Mouse (Mus musculus): Measurements from ENCODE around the gene Trim68. TPM values are rescaled to one million over a fixed set of nuclear protein-coding genes. Genes with fewer than 3 reads are reported as not detected.
A peak's percentile ranks its signal among the peaks of the same experiment; 100 is the strongest.
"Not testable (repeated sequence)": the region's sequence is repeated elsewhere in the genome, so short reads cannot be mapped to it uniquely, and the experiment has no call there.

The Trim68 gene
- polyA plus RNA-seq (2012; rRNA removed): 37.4 and 42.2 TPM in 2 replicates

GRCm38 (mm10) chr7:102686944-102687501 lies at the start of gene Trim68:
Gene Trim68, minus strand, starts transcription at chr7:102687327.
- DNase-seq (ENCODE audit: low read depth): peak; percentile 63

DNA sequence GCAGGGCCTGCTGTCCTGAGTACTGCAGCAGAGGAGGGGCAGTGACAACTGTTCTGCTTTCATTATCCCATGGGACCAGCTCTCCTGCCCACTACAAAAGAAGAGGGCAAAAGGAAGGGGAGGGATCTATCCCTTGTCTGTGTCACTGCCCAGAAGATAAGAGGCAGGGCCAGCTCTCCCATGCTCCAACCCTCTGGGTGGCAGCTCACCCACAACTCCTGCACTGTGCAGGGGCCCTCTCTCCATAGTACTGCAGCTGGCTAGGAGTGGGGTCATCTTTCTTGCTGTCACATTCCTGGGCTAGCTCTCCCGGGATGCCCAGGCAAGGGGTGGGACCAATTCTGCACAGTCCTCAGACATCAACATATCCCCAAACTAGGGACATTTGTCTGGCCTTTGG lies 46.7 kb upstream of the Trim68 start:
- DNase-seq (ENCODE audit: low read depth): no peak

DNA sequence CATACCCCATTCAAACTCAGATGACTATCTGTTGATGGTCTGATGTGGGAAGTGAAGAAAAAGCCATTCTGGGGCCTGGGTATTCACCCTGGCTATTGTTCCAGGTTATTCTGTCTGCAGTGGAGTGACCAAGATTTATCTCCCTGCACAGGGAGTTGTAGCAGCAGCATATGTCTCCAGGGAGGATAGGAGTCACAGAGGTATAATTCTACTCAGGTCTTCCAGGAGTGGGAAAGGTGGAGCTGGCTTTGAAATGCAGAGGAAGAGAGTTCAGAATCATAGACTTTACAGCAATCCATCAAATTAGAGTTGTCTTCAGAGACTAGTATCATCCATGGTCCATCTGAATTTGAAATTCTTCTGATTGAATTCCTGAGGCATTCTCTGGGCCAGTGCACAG lies 40.3 kb upstream of the Trim68 start, which contains the start of gene Olfr559:
Olfr559 (minus strand) TSS at position 101 of the 400 bp plus-strand sequence.
- DNase-seq (ENCODE audit: low read depth): no peak

GRCm38 (mm10) chr7:102718970-102719369 lies 31.8 kb upstream of the Trim68 start, which contains the start of gene Olfr33:
Gene Olfr33, minus strand, starts transcription at chr7:102719070.
- no peak for DNase-seq (ENCODE audit: low read depth)

GRCm38 (mm10) chr7:102701915-102702314 lies 14.8 kb upstream of the Trim68 start, which contains the start of gene Olfr558:
Gene Olfr558, plus strand, starts transcription at chr7:102702215.
- no peak for DNase-seq (ENCODE audit: low read depth)

- DNase-seq (ENCODE audit: low read depth): no peak
These were observed 11.3 kb upstream of the Trim68 start for GRCm38 (mm10) chr7:102698461-102698860.

- no peak for DNase-seq (ENCODE audit: low read depth)
These were observed 8.4 kb upstream of the Trim68 start, which contains the start of gene Olfr557 for GRCm38 (mm10) chr7:102695358-102696125. Gene Olfr557, plus strand, starts transcription at chr7:102695910.

DNA sequence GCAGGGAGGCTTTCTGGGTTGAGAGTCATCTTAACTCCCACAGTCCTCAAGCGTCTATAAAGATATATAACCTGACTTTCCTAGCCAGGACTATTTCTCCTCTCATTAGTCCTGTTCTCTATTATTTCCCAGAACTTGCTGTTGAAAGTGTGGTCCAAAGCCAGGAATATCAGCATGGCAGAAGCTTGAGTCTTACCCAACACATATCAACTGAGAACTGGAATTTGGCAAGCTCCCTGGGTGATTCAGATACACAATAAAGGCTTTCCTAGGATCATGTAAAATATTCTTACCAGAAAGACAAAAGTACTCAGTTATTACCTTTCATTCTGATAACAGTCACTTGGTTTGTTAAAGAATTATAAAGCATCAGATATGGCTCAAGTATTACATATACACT lies 5.2 kb downstream of the Trim68 start:
- DNase-seq (ENCODE audit: low read depth): no peak

DNA sequence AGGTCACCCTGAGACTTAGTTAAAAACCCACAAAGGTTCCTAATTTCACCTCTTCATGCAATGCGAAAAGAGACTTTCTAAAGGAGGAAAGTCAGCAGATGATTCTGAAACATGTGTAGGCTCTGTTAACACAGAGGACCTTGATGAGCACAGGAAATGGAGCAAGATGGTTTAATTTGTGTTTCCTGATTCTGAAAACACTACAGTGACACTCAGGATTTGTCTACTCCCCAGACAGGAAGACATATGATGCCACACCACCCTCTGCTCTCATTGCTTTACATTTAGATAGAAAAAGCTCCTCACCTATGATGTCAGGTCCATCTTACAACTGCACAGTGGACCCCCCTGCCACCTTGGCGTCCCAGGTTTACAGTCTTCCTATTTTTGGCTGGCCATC lies 10.9 kb downstream of the Trim68 start:
- no peak for DNase-seq (ENCODE audit: low read depth)

- DNase-seq (ENCODE audit: low read depth): no peak
These were observed 21.7 kb downstream of the Trim68 start for GRCm38 (mm10) chr7:102665378-102665777.

DNA sequence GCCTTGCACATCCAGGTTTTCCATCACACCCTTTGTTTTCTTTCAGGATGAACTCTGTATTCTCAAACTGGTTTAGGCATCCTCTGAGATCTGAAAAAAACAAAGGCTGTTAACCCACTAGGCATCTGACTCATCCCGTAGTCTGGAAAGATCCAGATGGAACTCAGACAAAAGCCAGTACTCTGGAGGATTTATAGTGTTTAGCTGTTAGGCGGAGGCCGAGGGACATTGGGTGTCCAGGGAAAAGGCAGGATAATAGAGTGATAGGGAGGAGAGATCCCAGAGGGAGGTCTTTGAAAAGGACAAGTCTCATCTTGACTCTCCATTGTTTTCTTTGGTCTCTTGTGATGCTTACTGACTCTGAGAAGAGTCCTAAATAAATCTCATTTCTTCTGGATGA lies 22.5 kb downstream of the Trim68 start, which contains the start of gene Olfr556:
Olfr556 (plus strand) TSS at position 301 of the 400 bp plus-strand sequence.
- DNase-seq (ENCODE audit: low read depth): no peak

DNA sequence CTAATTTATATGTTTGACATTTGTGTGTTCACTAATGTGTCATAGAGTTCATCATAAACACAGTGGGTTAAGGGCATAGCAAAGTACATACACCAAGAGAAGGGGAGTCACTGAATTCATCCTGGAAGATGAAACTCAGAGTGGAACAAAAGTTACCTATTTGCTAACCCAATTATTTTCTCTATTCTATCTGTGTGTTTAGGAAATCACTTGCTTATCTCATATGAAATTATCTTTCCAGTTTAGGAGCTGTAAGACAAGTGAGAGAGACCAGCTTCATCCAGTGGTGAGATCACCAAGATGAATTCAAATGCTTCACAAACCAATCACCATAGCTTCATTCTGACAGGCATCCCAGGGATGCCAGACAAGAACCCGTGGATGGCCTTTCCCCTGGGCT lies 28.6 kb downstream of the Trim68 start, which contains the start of gene Olfr555:
Olfr555 (plus strand) TSS at position 301 of the 400 bp plus-strand sequence.
- no peak for DNase-seq (ENCODE audit: low read depth)

- not testable (repeated sequence) for DNase-seq (ENCODE audit: low read depth)
These were observed 42.2 kb downstream of the Trim68 start for GRCm38 (mm10) chr7:102644945-102645344.

GRCm38 (mm10) chr7:102638132-102638531 lies 49.0 kb downstream of the Trim68 start, which contains the start of gene Olfr554:
Gene Olfr554, plus strand, starts transcription at chr7:102638432.
- DNase-seq (ENCODE audit: low read depth): no peak

DNA sequence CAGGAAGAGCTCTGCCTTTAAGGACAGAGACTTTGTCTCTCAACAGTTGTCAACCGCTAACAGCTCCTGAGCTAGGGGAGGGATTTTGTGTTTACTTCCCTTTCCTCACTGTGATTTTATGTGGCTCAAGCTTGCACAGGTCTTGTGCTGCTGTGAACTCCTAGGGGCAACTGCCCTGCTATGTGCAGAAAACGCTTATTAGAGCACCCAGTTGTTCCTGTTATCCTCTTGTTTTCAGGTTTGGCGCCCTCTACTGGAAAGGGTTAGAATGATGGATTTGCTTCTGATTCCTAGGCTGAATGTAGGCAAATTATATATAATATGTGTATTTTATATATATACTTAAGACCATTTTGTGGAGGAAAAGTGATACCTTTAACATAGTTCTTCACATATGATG lies 50.5 kb downstream of the Trim68 start:
- peak; percentile 1 for DNase-seq (ENCODE audit: low read depth)

Other genes starting within 250 kb of the Trim68 start
- gene Rrm1, start 245.6 kb downstream of the Trim68 start, polyA plus RNA-seq (2012; rRNA removed): 13.2 and 13.8 TPM in 2 replicates
- gene Olfr543, start 205.6 kb downstream of the Trim68 start, polyA plus RNA-seq (2012; rRNA removed): 1.5 and 2.4 TPM in 2 replicates
- not detected in 2 replicates for gene Olfr544, start 199.0 kb downstream of the Trim68 start, polyA plus RNA-seq (2012; rRNA removed)
- gene Olfr545, start 187.8 kb downstream of the Trim68 start, polyA plus RNA-seq (2012; rRNA removed): not detected in 2 replicates
- not detected in 2 replicates for gene Olfr547, start 152.6 kb downstream of the Trim68 start, polyA plus RNA-seq (2012; rRNA removed)
- not detected in 2 replicates for gene Olfr548-ps1, start 146.4 kb downstream of the Trim68 start, polyA plus RNA-seq (2012; rRNA removed)
- not detected in 2 replicates for gene Olfr549, start 137.5 kb downstream of the Trim68 start, polyA plus RNA-seq (2012; rRNA removed)
- gene Trim21, start 121.8 kb downstream of the Trim68 start, polyA plus RNA-seq (2012; rRNA removed): 5.4 and 6.4 TPM in 2 replicates
- 0.20 and 0.45 TPM in 2 replicates for gene Olfr550, start 115.9 kb downstream of the Trim68 start, polyA plus RNA-seq (2012; rRNA removed)
- not detected in 2 replicates for gene Olfr551, start 95.4 kb downstream of the Trim68 start, polyA plus RNA-seq (2012; rRNA removed)
- gene Olfr552, start 89.6 kb downstream of the Trim68 start, polyA plus RNA-seq (2012; rRNA removed): not detected in 2 replicates
- not detected in 2 replicates for gene Olfr553, start 69.1 kb downstream of the Trim68 start, polyA plus RNA-seq (2012; rRNA removed)
- not detected in 2 replicates for gene Olfr554, start 48.9 kb downstream of the Trim68 start, polyA plus RNA-seq (2012; rRNA removed)
- not detected in 2 replicates for gene Olfr555, start 28.5 kb downstream of the Trim68 start, polyA plus RNA-seq (2012; rRNA removed)
- gene Olfr556, start 22.4 kb downstream of the Trim68 start, polyA plus RNA-seq (2012; rRNA removed): not detected in 2 replicates
- not detected in 2 replicates for gene Olfr557, start 8.6 kb upstream of the Trim68 start, polyA plus RNA-seq (2012; rRNA removed)
- gene Olfr558, start 14.9 kb upstream of the Trim68 start, polyA plus RNA-seq (2012; rRNA removed): 2.6 and 3.6 TPM in 2 replicates
- not detected in 2 replicates for gene Olfr33, start 31.7 kb upstream of the Trim68 start, polyA plus RNA-seq (2012; rRNA removed)
- not detected in 2 replicates for gene Olfr559, start 40.2 kb upstream of the Trim68 start, polyA plus RNA-seq (2012; rRNA removed)
- 0.14 TPM in 1 of 2 replicates, not detected in the other for gene Olfr560, start 72.0 kb upstream of the Trim68 start, polyA plus RNA-seq (2012; rRNA removed)
- 3.7 and 4.9 TPM in 2 replicates for gene Olfr78, start 72.1 kb upstream of the Trim68 start, polyA plus RNA-seq (2012; rRNA removed)
- 0.09 TPM in 1 of 2 replicates, not detected in the other for gene Olfr561, start 83.9 kb upstream of the Trim68 start, polyA plus RNA-seq (2012; rRNA removed)
- not detected in 2 replicates for gene Olfr564, start 116.2 kb upstream of the Trim68 start, polyA plus RNA-seq (2012; rRNA removed)
- not detected in 2 replicates for gene Olfr566, start 171.4 kb upstream of the Trim68 start, polyA plus RNA-seq (2012; rRNA removed)
- not detected in 2 replicates for gene Olfr568, start 189.8 kb upstream of the Trim68 start, polyA plus RNA-seq (2012; rRNA removed)
- gene Olfr569, start 203.6 kb upstream of the Trim68 start, polyA plus RNA-seq (2012; rRNA removed): not detected in 2 replicates
- not detected in 2 replicates for gene Olfr570, start 207.2 kb upstream of the Trim68 start, polyA plus RNA-seq (2012; rRNA removed)
- gene Olfr571, start 230.2 kb upstream of the Trim68 start, polyA plus RNA-seq (2012; rRNA removed): not detected in 2 replicates
- gene Olfr572, start 237.1 kb upstream of the Trim68 start, polyA plus RNA-seq (2012; rRNA removed): not detected in 2 replicates

Measured in gonadal fat pad, adult 2 months (tissue).